Mouse (Mus musculus): Measurements from ENCODE around the gene Dhrs3.

Dhrs3 gene

GRCm38 (mm10) chr4:144939847-144940411 lies 47.3 kb downstream of the Dhrs3 start:
- DNase-seq (ENCODE audit: low read depth, low spot score) = no peak

GRCm38 (mm10) chr4:144940796-144941462 lies 48.3 kb downstream of the Dhrs3 start:
- no peak for DNase-seq (ENCODE audit: low read depth, low spot score)

- DNase-seq (ENCODE audit: low read depth, low spot score) = no peak
Measured at GRCm38 (mm10) chr4:144942433-144942832, 49.8 kb downstream of the Dhrs3 start.

- no peak for DNase-seq (ENCODE audit: low read depth, low spot score)
Measured at GRCm38 (mm10) chr4:144943273-144943672, 50.6 kb downstream of the Dhrs3 start.

DNA sequence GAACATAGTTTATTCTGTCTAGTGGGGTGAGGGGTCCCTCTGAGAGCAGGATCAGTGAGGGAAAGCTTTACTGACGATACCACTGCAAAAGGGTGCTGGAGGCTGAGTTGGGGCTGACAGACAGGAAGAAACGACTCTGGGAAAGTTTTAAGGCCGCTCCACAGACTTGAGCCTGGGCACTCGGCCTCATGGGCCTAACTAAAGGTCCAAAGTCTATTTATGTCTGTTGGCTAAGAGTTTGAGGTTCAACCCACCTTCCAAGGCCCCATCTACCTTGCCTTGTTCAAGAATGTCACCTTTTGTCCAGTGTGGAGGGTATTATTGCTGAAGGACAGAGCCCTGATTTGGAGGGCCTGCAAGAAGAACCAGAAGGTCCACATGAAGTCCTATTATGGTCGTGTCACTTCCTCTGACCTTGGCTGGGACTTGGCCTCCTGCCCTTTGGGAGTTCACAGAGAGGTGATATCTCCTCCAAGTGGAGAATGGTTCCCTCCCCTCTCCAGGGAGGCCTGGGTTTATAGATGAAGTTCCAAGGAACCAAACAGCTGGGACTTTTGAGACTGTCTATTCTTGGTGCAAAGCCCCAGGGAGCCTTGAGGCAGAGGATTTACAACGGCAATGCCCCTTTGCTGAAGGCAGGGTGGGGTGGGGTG lies 55.2 kb downstream of the Dhrs3 start:
- DNase-seq (ENCODE audit: low read depth, low spot score) = no peak

DNA sequence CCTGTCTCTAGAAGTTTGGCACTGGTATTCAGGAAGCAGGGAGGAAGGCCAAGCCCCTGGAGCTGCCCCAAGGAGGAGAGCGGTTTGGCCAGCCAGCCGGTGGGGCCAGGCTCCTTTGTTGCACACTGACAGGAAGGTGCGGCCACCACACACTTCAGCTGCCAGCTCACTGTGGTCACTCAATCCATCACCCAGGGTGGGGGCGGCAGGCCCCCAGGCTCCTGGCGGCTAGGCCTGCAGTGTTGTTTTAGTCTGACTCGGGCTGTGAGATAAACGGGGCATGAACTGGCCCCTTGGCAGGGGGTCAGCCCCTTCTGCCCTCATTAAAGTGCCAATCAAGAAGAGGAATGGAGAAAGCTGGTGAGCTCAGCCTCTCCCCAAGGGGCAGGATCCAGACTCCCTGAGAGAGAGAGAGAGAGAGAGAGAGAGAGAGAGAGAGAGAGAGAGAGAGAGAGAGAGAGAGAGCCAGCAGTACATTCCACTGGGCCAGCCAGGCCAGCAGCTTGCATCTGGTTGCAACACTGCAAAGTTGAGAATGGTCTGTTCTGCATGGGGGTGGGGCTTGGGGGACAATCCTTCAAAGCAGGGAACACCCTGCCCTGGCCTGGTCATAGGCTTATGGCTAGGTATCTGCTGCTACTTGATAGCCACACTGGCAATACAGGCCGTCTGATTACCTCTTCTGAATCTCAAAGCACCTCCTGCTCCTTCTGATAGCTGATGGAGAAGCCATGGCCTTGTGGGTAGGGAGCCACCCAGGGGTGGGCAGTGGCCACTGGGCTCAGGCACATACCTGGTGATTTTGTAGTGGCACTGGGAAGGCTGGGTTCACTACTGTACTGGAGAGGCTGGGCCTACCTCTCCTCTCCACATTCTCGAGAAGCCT lies 57.1 kb downstream of the Dhrs3 start:
- no peak for DNase-seq (ENCODE audit: low read depth, low spot score)

DNA sequence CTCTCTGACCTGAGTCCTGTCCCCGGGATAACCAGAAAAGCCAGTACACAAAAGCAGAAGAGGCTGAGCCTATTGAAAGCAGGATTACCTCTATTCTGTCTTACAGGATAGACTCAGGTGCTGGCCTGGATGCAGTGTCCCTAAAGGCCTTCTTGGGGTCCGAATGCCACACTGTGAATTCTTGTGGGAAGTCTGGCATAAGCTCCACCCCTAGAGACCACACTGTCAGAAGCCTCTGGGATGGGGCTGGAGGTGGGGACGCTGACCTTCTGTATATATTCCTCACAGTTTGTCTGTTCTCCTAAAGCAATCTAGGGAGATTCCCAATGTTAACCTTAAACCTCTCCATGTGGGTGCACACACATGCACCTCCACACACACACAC lies 57.7 kb downstream of the Dhrs3 start:
- no peak for DNase-seq (ENCODE audit: low read depth, low spot score)

GRCm38 (mm10) chr4:144950883-144951282 lies 58.3 kb downstream of the Dhrs3 start:
- no peak for DNase-seq (ENCODE audit: low read depth, low spot score)

DNA sequence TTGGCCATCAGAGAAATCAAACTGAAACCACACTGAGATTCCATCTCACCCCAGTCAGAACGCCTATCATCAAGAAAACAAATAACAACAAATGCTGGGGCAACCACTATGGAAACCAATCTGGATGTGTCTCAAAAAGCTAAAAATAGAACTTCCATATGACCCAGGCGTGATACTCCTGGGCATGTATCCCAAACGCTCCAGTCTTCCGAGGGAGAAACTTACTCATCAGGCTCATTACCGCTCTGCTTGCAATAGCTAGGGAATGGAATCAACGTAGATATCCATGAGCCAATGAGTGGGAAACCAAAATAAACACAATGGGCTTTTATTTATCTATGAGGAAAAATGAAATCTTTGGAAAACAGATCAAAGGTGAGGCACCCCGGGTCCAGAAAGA lies 59.2 kb downstream of the Dhrs3 start:
- DNase-seq (ENCODE audit: low read depth, low spot score) = no peak

- DNase-seq (ENCODE audit: low read depth, low spot score) = no peak
Measured at GRCm38 (mm10) chr4:144953421-144953820, 60.8 kb downstream of the Dhrs3 start.

DNA sequence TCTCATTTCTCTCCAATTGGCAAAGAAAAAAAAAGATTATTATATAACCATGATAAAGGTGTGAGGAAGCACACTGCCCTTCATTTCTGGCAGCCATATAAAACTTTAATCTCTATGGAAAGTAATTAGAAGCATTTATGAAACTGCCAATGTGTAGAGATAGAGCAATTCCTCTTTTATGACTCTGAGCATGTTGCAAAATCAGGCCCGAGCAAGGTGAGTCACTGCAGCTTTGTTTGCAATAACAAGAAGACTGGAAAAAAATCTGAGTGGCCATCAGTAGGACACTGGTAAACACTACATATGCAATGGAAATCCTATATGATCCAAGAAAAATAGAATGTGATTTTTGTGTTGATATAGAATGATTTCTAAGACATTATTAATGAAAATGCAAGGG lies 63.2 kb downstream of the Dhrs3 start:
- no peak for DNase-seq (ENCODE audit: low read depth, low spot score)

DNA sequence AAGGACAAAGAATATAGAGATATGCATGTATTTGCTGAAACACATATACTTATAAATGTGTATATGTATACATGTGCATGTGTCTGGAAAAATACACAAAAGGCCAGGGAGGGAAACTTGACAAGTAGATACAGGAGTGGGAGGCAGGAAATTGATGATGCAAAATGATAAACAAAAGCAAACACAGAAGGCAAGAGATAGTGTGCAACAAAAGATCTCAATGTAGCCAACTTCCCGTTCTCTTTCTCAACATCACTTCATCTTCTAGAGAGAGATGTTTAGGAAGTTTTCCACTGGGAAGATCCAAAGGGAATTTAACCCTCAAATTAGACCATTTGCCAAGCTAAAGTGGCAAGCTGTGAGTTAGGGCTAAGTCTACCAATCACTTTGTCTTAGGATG lies 63.7 kb downstream of the Dhrs3 start:
- DNase-seq (ENCODE audit: low read depth, low spot score) = no peak

DNA sequence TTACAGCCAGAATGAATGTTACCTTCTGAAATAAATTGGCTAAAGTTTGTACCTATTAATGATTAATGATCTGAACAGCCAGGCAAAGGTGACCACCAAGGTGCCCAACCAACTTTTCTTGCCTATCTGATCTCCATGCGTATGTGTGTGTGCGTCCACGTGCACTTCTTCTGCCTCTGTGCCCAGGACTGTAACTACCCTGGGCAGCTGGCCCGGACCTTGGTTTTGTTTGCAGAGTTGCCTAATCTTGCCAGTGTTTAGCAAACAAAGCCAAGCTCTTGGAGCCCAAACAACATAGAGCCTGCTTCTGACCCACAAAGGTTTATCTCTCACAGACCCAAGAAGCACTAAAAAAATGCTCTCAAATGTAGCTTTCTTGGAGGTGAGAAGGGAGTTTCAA lies 64.6 kb downstream of the Dhrs3 start:
- DNase-seq (ENCODE audit: low read depth, low spot score) = no peak

- DNase-seq (ENCODE audit: low read depth, low spot score) = no peak
Measured at GRCm38 (mm10) chr4:144957721-144958120, 65.1 kb downstream of the Dhrs3 start.

- DNase-seq (ENCODE audit: low read depth, low spot score) = no peak
Measured at GRCm38 (mm10) chr4:144960188-144960904, 67.7 kb downstream of the Dhrs3 start.

GRCm38 (mm10) chr4:144961232-144961631 lies 68.6 kb downstream of the Dhrs3 start:
- DNase-seq (ENCODE audit: low read depth, low spot score) = no peak

- DNase-seq (ENCODE audit: low read depth, low spot score) = no peak
Measured at GRCm38 (mm10) chr4:144961696-144962095, 69.1 kb downstream of the Dhrs3 start.

GRCm38 (mm10) chr4:144965255-144965654 lies 72.6 kb downstream of the Dhrs3 start:
- no peak for DNase-seq (ENCODE audit: low read depth, low spot score)

GRCm38 (mm10) chr4:144968371-144968770 lies 75.7 kb downstream of the Dhrs3 start:
- DNase-seq (ENCODE audit: low read depth, low spot score) = no peak

DNA sequence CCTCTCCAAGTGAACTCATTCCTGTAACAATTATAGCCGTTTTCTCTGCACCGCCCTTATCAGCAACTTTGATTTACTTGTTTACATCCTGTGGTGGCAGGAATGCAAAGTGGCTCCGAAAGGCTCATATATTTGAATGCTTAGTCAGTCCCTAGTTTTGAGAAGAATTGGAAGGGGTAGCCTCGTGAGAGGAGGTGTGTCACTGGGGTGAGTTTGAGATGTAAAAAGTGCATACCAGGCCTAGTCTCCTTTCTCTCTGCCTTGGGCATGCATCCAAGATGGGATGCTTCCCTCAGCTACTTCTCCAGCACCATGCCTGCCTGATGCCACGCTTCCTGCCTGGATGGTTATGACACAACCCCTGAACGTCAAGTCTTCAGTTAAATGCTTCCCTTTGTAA lies 76.4 kb downstream of the Dhrs3 start:
- DNase-seq (ENCODE audit: low read depth, low spot score) = no peak

- peak; percentile 61 for DNase-seq (ENCODE audit: low read depth, low spot score)
Measured at GRCm38 (mm10) chr4:144971048-144971447, 78.4 kb downstream of the Dhrs3 start.
